Mouse (Mus musculus) liver, embryonic 14.5 days (tissue): Measurements from ENCODE around the gene Syndig1l. TPM values are rescaled to one million over a fixed set of nuclear protein-coding genes. Genes with fewer than 3 reads are reported as not detected.
A peak's percentile ranks its signal among the peaks of the same experiment; 100 is the strongest.

Experiments used
- ATAC-seq: fragments of 200-750 bp; cut with Nextera tagmentation; 2 replicates; pipeline ENCODE4 v1.8.0; 2017; ENCODE audit warnings: moderate number of reproducible peaks, mild to moderate bottlenecking, moderate library complexity; ENCODE audit not compliant: insufficient read depth
- DNase-seq, 3 experiments: peaks; one replicate each; pipeline ENCODE4 v3.0.0-alpha.2; 2012 to 2013; ENCODE audit warnings: low read depth in 3 of 3, low spot score in 3 of 3
- H3K27ac ChIP-seq: fragments of 300-500 bp; sonication (generic); 2 replicates; pipeline ENCODE4 v1.5.1; 2014; ENCODE audit warnings: moderate library complexity, mild to moderate bottlenecking, control low read depth, inconsistent platforms
- H3K27me3 ChIP-seq: fragments of 300-500 bp; sonication (generic); 2 replicates; pipeline ENCODE4 v1.6.1; 2014; ENCODE audit warnings: mild to moderate bottlenecking, low read length, moderate library complexity; ENCODE audit not compliant: control insufficient read depth, insufficient read depth
- H3K36me3 ChIP-seq: fragments of 300-500 bp; sonication (generic); replicated peaks from 2 replicates; pipeline ENCODE4 v1.6.1; 2014; ENCODE audit warnings: low read depth; ENCODE audit not compliant: control insufficient read depth, insufficient read depth
- H3K4me1 ChIP-seq, 2 experiments: fragments of 200-500 bp in 1 of 2; fragments of 300-500 bp in 1 of 2; sonication (generic) in 1 of 2; replicated peaks; 2 replicates each; pipeline ENCODE4 v1.6.1; 2012 to 2014; ENCODE audit warnings: antibody characterized with exemption in 1 of 2, inconsistent platforms in 1 of 2, low read length in 1 of 2; ENCODE audit not compliant: control insufficient read depth in 2 of 2, insufficient read depth in 2 of 2
- H3K4me2 ChIP-seq: fragments of 300-500 bp; sonication (generic); 2 replicates; pipeline ENCODE4 v1.6.1; 2014; ENCODE audit warnings: low read depth, mild to moderate bottlenecking, control low read depth, moderate library complexity
- H3K4me3 ChIP-seq, 2 experiments: fragments of 200-500 bp in 1 of 2; fragments of 300-500 bp in 1 of 2; sonication (generic) in 1 of 2; 2 replicates each; pipeline ENCODE4 v1.5.1; 2012 to 2014; ENCODE audit warnings: low read depth in 2 of 2, low read length in 2 of 2, mild to moderate bottlenecking in 2 of 2, control low read depth in 1 of 2, inconsistent platforms in 1 of 2, moderate library complexity in 1 of 2; ENCODE audit not compliant: insufficient read depth in 1 of 2
- H3K9ac ChIP-seq: fragments of 300-500 bp; sonication (generic); replicated peaks from 2 replicates; pipeline ENCODE4 v1.6.1; 2014; ENCODE audit warnings: mild to moderate bottlenecking, control low read depth, moderate library complexity
- H3K9me3 ChIP-seq: fragments of 300-500 bp; sonication (generic); 2 replicates; pipeline ENCODE4 v1.6.1; 2016; ENCODE audit warnings: low read length, mixed read lengths; ENCODE audit not compliant: control insufficient read depth
- CTCF ChIP-seq: IDR thresholded peaks from 2 replicates; pipeline ENCODE4 v1.5.1; 2016; ENCODE audit warnings: antibody characterized with exemption, low read depth, control low read depth
- EP300 ChIP-seq: IDR thresholded peaks from 2 replicates; pipeline ENCODE4 v1.6.1; 2016; ENCODE audit warnings: antibody characterized with exemption, low read depth
- WGBS: fragments of 180-500 bp; shearing (Covaris S2); extraction: QIAGEN DNeasy Blood & Tissue Kit; methylation state at CpG from one replicate; pipeline ENCODE4 v1.1.7; 2014; ENCODE audit not compliant: insufficient replicate concordance; 5-methylcytosine and 5-hydroxymethylcytosine counted together
- polyA plus RNA-seq, 2 experiments: library from polyadenylated mRNA; depleted of rRNA in 1 of 2; stranded (reverse) in 1 of 2; unstranded in 1 of 2; fragments of >200 nt; fragmentation: Nextera tagmentation in 1 of 2; extraction: Ambion mirVana in 1 of 2; gene quantifications; 2 replicates each; pipeline versions ENCODE4 v1.2.1 to v1.2.3; 2012 to 2014

Gene Syndig1l
- polyA plus RNA-seq, 2 experiments: 0.04 to 0.08 TPM

GRCm38 (mm10) chr12:84714578-84714977 lies 15.9 kb upstream of the Syndig1l start:
- Histone ChIP-seq H3K9ac (no peak overlapping the region), H3K36me3 (no peaks in the 10 kb centered on the region), H3K9me3 (no peaks in the 10 kb centered on the region), H3K4me1 (peaks cover 10 to 11% of the 10 kb centered on the region in 2 experiments), H3K4me3 (no peak overlapping the region), H3K27ac (no peak overlapping the region), H3K4me2 (no peak overlapping the region), H3K27me3 (no peaks in the 10 kb centered on the region)
- WGBS: 61% methylated on average over 6 of the region's 6 CpGs
- no peak for TF ChIP-seq CTCF
- no peak for TF ChIP-seq EP300
- DNase-seq (no peak), ATAC-seq (no peak)

DNA sequence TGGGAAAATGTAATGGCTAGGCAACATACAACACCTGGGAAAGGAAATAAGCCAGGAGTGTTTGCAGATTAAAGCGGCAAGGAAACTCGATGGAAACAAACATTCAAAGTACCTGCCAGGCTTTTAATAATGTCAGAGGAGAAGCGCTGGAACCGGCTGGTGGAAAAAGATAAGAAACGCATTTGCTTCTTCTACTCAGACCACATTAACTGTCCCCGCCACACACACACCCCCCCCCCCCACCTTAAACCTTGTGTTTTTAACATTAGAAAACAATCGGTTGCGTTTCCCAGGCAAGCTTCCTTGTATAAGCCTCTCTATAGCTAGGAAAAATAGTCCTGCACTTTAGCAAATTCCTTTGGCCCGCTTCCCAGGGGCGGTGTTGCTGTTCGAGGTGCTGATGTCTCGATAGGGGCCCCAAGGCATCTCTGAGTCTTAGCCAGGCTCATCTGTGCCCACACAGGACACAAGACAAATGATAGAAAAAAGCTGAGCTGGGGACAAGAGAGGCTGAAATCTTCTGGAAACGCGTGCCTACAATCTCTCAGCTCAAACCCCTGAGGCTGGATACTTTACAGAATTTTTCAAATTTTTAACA lies 11.3 kb upstream of the Syndig1l start:
- 5% methylated on average over 14 of the region's 14 CpGs for WGBS
- ATAC-seq: peak; percentile 90
- H3K4me2 ChIP-seq: peak overlapping the region; percentile 63
- H3K27ac ChIP-seq: peak overlapping the region; percentile 50
- TF ChIP-seq CTCF (no peak), EP300 (peak; percentile 74)
- H3K36me3 ChIP-seq: no peaks in the 10 kb centered on the region
- H3K9me3 ChIP-seq: no peaks in the 10 kb centered on the region
- DNase-seq: peak; percentile 47 to 60 (median 47)
- no peaks in the 10 kb centered on the region for H3K27me3 ChIP-seq
- peak overlapping the region in 1 of 2 experiments; percentile 17; a peak in 2 of 4 replicates for H3K4me3 ChIP-seq
- peak overlapping the region; percentile 42; the same call in 1 of the 2 replicates for H3K9ac ChIP-seq
- H3K4me1 ChIP-seq: peaks cover 17 to 22% of the 10 kb centered on the region in 2 experiments

GRCm38 (mm10) chr12:84707804-84708203 lies 9.2 kb upstream of the Syndig1l start:
- ATAC-seq: no peak
- WGBS: 78% methylated on average over 4 of the region's 4 CpGs

GRCm38 (mm10) chr12:84706886-84707285 lies 8.3 kb upstream of the Syndig1l start:
- Histone ChIP-seq H3K27ac (no peak overlapping the region), H3K36me3 (no peaks in the 10 kb centered on the region), H3K4me1 (peaks cover 17 to 22% of the 10 kb centered on the region in 2 experiments), H3K4me2 (no peak overlapping the region), H3K9ac (no peak overlapping the region), H3K9me3 (no peaks in the 10 kb centered on the region), H3K27me3 (peaks cover 3% of the 10 kb centered on the region; the same call in 1 of the 2 replicates), H3K4me3 (no peak overlapping the region)
- no peak for ATAC-seq
- 69% methylated on average over 4 of the region's 4 CpGs for WGBS
- no peak for DNase-seq
- TF ChIP-seq EP300 (no peak), CTCF (no peak)

More at GRCm38 (mm10) chr12:84707804-84708203, 9.2 kb upstream of the Syndig1l start:
- no peak overlapping the region for H3K4me2 ChIP-seq
- H3K4me3 ChIP-seq: no peak overlapping the region
- TF ChIP-seq EP300: no peak
- no peak for TF ChIP-seq CTCF
- DNase-seq: no peak
- no peaks in the 10 kb centered on the region for H3K27me3 ChIP-seq
- H3K9me3 ChIP-seq: no peaks in the 10 kb centered on the region
- no peak overlapping the region for H3K9ac ChIP-seq
- no peaks in the 10 kb centered on the region for H3K36me3 ChIP-seq
- H3K4me1 ChIP-seq: peaks cover 17 to 22% of the 10 kb centered on the region in 2 experiments
- H3K27ac ChIP-seq: no peak overlapping the region

- Histone ChIP-seq H3K9me3 (no peaks in the 10 kb centered on the region), H3K9ac (no peak overlapping the region), H3K36me3 (no peaks in the 10 kb centered on the region), H3K27me3 (peaks cover 29% of the 10 kb centered on the region), H3K4me2 (no peak overlapping the region), H3K4me1 (0 out of 4 replicates have a peak, but pooled peaks cover 0 to 2% of the 10 kb centered on the region in 2 experiments), H3K4me3 (no peak overlapping the region), H3K27ac (no peak overlapping the region)
- WGBS: 65% methylated on average over 7 of the region's 7 CpGs
- no peak for ATAC-seq
- TF ChIP-seq CTCF (no peak), EP300 (no peak)
- no peak for DNase-seq
These were observed 4.0 kb upstream of the Syndig1l start for GRCm38 (mm10) chr12:84702586-84702985.
